Mouse (Mus musculus) heart, adult 2 months (tissue): Measurements from ENCODE around the gene Maml2.

Source experiments
- CTCF ChIP-seq: fragments of 200-600 bp; IDR thresholded peaks from 2 replicates; pipeline ENCODE4 v1.8.1; 2022; ENCODE audit warnings: antibody characterized with exemption, mild to moderate bottlenecking, moderate library complexity
- EP300 ChIP-seq: fragments of 200-500 bp; IDR thresholded peaks from 2 replicates; pipeline ENCODE4 v1.6.1; 2011; ENCODE audit warnings: low read depth, low read length, control low read depth; ENCODE audit not compliant: insufficient read depth
- POLR2A ChIP-seq: fragments of 200-500 bp; IDR thresholded peaks from 2 replicates; pipeline ENCODE4 v1.6.1; 2011; ENCODE audit warnings: mild to moderate bottlenecking, low read depth, low read length, control low read depth; ENCODE audit not compliant: insufficient read depth

- TF ChIP-seq CTCF = no peak
- TF ChIP-seq POLR2A = no peak
- no peak for TF ChIP-seq EP300
Measured at GRCm38 (mm10) chr9:13707066-13707555, 409.4 kb downstream of the Maml2 start.
